Mouse (Mus musculus) adipocyte (in vitro differentiated cells): ENCODE results near the gene Arpc2.

Experiments
- DNase-seq: peaks from one replicate; pipeline ENCODE4 v3.0.0-alpha.2; 2016; ENCODE audit warnings: low spot score

The Arpc2 gene

GRCm38 (mm10) chr1:74239162-74239561, 3.3 kb downstream of the Arpc2 start:
- DNase-seq: no peak

- no peak for DNase-seq
Measured at GRCm38 (mm10) chr1:74239618-74240017, 3.7 kb downstream of the Arpc2 start.

- no peak for DNase-seq
Measured at GRCm38 (mm10) chr1:74240311-74240710, 4.4 kb downstream of the Arpc2 start.

- DNase-seq: no peak
Measured at GRCm38 (mm10) chr1:74240832-74241231, 4.9 kb downstream of the Arpc2 start.

GRCm38 (mm10) chr1:74245525-74245924, 9.6 kb downstream of the Arpc2 start:
- DNase-seq: no peak

GRCm38 (mm10) chr1:74248799-74249198, 12.9 kb downstream of the Arpc2 start:
- no peak for DNase-seq

GRCm38 (mm10) chr1:74249331-74249980, 13.6 kb downstream of the Arpc2 start:
- DNase-seq: no peak

GRCm38 (mm10) chr1:74250096-74250495, 14.2 kb downstream of the Arpc2 start:
- no peak for DNase-seq

- no peak for DNase-seq
Measured at GRCm38 (mm10) chr1:74255704-74256345, 19.9 kb downstream of the Arpc2 start.

- DNase-seq: no peak
Measured at GRCm38 (mm10) chr1:74256782-74257181, 20.9 kb downstream of the Arpc2 start.

GRCm38 (mm10) chr1:74262510-74262909, 26.6 kb downstream of the Arpc2 start:
- no peak for DNase-seq

GRCm38 (mm10) chr1:74268750-74269149, 32.9 kb downstream of the Arpc2 start:
- DNase-seq: no peak

- DNase-seq: no peak
Measured at GRCm38 (mm10) chr1:74271659-74272058, 35.8 kb downstream of the Arpc2 start.

GRCm38 (mm10) chr1:74275015-74275414, 39.1 kb downstream of the Arpc2 start:
- no peak for DNase-seq

GRCm38 (mm10) chr1:74277041-74277440, 41.2 kb downstream of the Arpc2 start:
- DNase-seq: no peak

GRCm38 (mm10) chr1:74277883-74278537, 42.1 kb downstream of the Arpc2 start:
- DNase-seq: peak; percentile 72

- DNase-seq: no peak
Measured at GRCm38 (mm10) chr1:74278538-74278937, 42.7 kb downstream of the Arpc2 start, which contains the start of gene Gpbar1. Gene Gpbar1 (plus strand): TSS chr1:74278550.

- DNase-seq: no peak
Measured at GRCm38 (mm10) chr1:74278988-74279387, 43.1 kb downstream of the Arpc2 start.

GRCm38 (mm10) chr1:74280591-74281325, 44.9 kb downstream of the Arpc2 start:
- no peak for DNase-seq

GRCm38 (mm10) chr1:74281372-74281771, 45.5 kb downstream of the Arpc2 start:
- no peak for DNase-seq

GRCm38 (mm10) chr1:74281886-74282285, 46.0 kb downstream of the Arpc2 start:
- no peak for DNase-seq

- no peak for DNase-seq
Measured at GRCm38 (mm10) chr1:74282896-74283625, 47.2 kb downstream of the Arpc2 start.
